Mouse (Mus musculus) v-Abl transformed pro-B cells (cell line): ENCODE measurements around the gene Neurl1a.

Experiments
- in situ Hi-C, 2 experiments: fragments of 400-800 bp; cut with MboI; formaldehyde crosslinking; loops; one replicate each; pipeline ENCODE4 v1.15.1; 2025; ENCODE audit not compliant: unreplicated experiment in 2 of 2

Gene Neurl1a

DNA sequence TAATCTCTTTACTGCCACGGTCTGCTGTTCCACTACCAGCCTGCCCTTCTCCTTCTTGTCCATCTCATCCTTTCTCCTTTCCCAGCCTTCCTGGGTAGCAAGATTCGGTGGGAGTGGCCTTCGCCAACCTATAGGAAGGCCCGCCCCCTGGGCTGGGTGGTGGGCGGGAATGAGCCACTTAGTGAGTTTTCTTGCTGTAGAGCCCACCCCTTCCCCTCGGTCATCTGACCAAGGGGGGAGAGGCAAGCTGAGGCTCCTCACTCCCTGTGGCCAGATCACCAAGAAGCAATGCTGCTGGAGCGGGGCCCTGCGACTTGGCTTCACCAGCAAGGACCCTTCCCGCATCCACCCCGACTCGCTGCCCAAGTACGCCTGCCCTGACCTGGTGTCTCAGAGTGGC is 61.5 kb downstream of the Neurl1a start:
- in situ Hi-C loops, result no loop called here

DNA sequence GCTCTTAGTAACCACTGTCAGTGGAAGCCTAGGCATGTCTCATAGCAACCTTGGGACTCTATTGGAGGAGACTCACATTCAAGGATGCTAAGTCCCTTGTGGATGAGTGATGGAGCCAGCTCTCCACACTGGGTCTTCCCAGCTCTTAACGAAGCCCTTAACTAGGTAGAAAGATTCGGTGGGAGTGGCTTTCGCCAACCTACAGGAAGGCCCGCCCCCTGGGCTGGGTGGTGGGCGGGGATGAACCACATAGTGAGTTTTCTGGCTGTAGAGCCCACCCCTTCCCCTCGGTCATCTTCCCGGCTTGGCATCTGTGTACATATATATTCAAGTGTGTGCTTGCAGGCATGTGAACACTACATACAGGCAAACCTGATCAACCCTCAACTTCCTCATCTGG is 62.3 kb downstream of the Neurl1a start:
- in situ Hi-C loops, result no loop called here

DNA sequence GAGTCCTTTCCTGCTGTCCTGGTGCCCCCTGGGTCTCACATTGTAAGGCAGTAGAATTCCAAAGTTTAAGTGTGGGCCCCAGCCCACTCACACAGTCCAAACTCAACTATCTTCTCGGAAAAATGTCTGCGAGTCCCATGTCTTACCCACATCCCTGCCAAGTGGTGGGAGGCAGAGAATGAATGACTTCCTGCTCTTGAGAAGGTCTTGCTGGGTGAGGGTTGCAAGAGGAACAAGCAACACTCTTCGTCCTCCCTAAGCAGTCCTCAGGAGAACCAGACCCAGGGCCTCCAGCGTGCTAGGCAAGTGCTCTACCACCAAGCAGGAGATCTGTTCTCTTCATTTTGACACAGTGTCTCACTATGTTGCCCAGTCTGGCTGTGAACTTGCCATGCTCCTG is 63.6 kb downstream of the Neurl1a start:
- in situ Hi-C loops, result no loop called here

DNA sequence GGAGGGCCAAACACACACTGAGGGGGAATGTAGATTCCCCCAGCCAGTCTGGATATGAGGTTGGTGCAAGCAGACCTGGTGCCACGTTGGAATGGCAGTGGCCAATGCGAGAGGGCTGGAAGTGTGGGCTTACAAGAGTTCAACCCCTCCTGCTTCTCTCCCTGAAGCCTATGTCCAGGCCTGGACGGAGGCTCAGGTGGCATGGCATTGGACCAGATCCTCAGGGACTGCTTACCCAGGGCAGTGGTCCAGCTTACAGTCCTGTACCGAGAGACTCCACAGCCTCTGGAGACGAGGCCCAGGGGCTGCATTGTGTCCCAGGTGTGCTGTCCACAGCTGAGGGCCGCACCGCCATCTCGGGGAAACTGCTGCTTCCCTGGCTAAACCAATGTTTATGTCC is 66.9 kb downstream of the Neurl1a start:
- in situ Hi-C loops, result no loop called here

DNA sequence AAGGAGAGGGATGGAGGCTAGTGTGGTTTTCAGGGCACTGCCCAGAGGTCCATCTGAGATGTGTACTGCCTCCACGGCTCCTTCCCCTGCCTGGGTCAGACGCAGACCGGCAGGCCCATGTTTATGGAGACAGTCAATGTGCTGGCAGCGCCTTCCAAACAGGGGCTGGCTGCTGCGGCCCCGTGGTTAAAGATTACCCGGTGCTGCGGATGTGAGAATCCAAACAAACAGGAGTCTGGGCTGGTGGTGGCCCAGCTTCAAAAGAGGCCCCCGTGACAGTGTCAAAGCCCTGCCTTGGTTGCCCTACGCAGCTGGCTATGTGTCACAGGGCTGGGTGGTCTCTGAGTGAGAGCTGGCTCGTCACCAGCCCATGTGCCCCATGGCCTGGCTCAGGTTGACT is 69.2 kb downstream of the Neurl1a start:
- in situ Hi-C loops, result no loop called here

DNA sequence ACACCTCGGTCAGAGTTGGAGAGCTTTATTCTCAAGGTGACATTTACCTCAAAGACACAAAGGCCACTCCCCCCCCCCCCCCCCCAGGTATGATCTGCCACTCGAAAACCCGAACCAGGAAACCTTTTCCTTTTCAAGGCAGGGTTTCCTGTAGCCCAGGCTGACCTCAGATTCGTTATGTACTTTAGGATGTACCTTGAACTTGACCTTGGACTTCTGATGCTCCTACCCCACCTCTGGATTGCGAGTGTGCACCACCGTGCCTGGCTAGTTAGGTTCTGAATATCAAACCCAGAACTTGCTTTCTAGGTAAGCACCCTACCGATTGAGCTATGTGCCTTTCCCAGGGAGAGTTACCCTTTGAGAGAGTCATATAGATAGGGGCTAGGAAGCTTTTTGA is 69.7 kb downstream of the Neurl1a start:
- in situ Hi-C loops, result no loop called here

DNA sequence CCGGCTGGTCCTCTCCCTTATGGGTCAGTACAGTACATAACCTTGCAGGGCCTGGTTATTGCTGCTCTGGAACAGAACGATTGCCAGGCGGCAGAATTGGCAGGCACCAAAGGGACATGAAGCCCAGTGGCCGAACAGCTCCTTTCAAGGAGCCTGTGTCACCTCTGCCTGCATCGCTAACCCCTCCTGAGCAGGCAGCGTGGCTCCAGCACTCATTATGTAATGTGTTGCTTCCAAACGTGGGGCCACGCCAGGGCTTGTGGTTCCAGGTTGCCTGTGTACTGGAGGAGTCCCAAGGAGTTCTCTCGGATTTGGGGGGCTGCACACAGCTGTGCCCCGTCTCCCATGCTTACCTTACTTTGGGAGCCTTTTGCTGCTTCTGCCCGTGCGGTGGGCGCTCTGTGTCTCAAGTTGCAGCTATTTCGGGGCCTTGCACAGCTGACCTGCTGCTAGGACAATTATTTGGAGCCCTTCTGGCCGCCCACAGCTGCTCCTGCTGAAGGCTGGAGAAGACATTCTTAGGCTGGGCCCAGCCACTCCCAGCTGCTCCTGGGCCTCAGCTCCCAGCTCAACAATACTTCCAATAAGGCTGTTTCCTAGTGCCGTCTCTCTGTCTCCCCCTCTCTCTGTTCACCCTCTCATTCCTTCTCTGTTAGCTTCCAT is 70.4 kb downstream of the Neurl1a start:
- in situ Hi-C loops, result no loop called here

DNA sequence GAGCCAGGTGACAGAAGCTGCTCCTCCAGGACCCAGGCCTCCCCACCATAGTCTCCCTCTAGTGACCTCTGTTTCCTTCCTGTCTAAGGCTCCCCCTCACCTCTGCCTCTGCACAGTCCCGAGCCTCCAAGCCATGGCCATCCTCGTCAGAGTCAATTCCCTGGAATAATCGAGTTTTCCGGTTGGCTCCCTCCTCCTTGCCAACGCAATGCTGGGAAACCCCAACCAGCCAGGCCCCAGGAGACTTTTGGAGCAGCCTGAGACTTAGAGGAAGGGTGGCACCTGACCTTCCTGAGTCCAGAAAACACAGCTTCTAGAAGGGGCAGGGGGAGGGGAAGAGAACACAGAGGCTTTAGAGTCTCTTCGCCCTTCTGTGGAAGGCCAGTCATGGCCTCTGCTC is 72.3 kb downstream of the Neurl1a start:
- in situ Hi-C loops, result no loop called here

DNA sequence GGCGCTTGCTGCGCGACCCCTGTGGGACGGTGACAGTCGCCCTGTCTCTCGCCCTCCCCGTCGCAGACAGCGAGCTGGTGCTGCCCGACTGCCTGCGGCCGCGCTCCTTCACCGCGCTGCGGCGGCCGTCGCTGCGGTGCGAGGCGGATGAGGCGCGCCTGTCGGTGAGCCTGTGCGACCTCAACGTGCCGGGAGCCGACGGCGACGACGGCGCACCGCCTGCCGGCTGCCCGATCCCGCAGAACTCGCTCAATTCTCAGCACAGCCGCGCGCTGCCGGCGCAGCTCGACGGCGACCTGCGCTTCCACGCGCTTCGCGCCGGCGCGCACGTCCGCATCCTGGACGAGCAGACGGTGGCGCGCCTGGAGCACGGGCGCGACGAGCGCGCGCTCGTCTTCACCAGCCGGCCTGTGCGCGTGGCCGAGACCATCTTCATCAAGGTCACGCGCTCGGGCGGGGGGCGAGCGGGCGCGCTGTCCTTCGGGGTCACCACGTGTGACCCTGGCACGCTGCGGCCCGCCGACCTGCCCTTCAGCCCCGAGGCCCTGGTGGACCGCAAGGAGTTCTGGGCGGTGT is 74.5 kb downstream of the Neurl1a start:
- in situ Hi-C loops, result no loop called here

DNA sequence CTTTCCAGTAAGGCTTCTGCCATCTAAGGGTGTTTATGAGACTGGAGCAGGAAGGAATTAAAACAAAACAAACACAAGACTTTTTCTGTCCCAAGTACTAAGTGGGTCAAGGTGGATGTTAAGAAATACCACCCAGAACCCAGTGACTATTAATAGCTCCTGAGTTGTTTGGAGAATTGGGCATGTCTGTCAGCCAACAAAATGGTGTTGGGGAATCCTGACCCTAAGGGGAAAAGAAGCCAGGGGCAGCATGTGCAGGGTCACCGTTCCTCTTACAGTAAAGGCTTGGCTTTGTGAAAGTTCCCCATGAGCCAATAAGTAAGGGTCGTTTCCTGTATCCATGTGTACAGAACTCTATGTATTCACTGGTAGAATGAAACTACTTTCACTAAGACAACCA is 76.4 kb downstream of the Neurl1a start:
- in situ Hi-C loops, result no loop called here

DNA sequence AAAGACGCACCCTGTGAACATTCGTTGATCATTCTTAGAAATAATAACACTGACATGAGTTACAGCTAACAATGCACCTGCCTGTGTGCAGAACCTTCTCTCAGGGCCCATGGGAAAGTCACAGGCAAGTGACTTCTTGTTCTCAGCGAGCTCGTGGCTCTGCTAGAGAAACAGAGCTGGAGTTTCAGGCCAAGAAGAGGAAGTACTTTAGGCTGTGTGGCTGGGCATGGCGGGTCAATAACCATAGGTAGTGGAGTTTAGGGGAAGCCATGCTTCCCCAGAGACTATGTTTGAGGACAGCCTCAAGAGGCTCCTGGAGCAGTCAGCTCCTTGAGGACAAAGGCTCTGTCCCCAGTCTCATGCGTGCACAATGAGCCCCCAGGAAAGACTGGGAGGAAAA is 77.3 kb downstream of the Neurl1a start:
- in situ Hi-C loops, result no loop called here

DNA sequence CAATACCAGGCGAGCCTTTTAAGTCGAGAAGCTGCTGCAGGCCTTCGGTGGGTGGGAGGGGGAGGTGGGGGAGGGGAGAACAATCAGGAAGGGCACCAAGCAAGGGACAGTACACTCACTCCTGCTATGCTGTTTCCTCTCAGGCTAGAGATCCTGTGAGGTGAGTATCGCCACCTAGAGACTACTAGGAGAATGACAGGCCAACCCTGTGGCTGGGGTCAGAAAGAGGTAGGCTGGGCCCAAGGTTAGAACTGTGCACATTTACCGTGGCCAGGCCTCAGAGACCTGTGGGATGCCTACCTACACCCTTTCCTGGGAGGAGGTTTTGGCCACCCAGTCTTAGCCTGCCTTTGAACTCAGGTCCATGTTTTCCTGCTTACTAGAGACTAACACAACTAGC is 81.0 kb downstream of the Neurl1a start:
- in situ Hi-C loops, result no loop called here

DNA sequence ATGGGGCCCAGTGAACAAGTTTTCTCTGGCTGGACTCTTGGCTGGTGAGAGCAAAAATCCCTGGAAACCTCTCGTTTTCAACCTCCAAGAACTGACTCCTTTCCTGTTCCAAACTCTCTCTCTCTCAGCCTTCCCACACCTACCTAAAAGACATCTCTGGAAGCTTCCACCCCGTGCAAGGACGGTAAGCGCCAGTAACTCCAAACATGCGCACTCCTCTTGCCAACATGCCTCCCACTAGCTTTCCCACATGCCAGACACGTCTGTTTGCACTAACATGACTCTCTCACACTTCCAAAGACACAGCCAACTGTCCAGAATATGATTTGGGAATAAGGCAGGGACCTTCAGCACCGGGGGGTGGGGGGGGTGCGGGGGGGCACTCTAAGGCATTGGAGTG is 82.6 kb downstream of the Neurl1a start:
- in situ Hi-C loops, result loop anchor here (10.0 kb wide), 2 partner anchors 86 to 234 kb away; partner anchors contain the start of gene Neurl1a (in 2 of the 2)

DNA sequence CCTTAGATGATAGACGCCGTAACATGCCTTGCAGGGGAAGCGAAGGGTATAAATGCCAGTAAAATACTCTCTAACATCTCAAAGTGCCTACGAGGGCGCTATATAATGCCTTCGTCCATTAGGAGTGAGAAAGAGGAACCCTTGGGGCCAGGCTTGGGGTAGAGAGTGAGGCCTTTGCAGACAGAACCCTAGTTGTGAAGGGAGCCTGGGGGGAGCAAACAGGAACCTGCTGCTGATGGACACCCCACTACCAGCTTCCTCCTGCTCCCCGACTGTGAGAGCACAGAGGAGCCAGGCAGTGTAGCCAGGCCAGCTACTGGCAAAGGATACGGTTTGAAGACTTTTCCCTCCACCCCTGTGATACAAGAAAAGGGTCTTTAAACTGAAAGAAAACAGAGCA is 85.0 kb downstream of the Neurl1a start:
- in situ Hi-C loops, result loop anchor here (10.0 kb wide), 2 partner anchors 89 to 231 kb away; partner anchors contain the start of gene Neurl1a (in 2 of the 2)

DNA sequence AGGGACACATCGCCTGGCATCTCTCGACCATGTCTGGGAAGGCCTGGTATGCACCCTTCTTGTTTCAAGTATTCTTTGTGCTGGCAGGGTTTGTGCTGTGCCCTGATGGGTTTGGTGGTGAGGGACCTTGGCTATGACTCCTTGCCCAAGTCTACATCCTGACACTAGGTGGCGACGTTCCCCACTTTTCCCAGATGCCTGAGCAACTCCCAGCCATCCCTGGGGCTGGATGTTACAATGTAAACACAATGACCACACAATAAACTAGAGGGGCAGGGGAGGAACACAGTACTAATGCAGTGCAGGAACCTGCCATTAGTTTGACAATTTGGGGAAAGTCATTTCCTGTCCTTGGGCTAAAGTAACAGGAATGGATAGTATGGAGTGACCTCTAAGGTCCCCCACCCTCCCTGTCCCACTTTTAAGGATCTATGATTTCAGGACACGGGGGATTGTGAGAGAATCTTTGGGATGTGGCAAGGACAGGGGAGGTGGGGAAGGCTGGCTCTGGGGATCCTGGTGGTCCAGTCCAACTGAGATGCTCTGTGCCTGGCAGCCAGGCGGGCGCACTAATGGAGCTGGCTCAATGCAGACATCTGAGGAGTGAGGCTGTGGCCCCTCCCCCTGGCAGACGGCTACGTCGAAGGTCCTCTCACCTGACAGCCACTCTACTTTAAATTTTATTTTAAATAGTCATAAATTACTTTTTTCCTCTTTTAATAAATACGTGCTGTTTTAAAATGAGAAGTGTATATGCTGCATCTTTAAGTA is 85.9 kb downstream of the Neurl1a start:
- in situ Hi-C loops, result loop anchor here (5.0 to 10.0 kb wide), 3 partner anchors 68 to 230 kb away; partner anchors contain the start of gene Neurl1a (in 2 of the 2)

DNA sequence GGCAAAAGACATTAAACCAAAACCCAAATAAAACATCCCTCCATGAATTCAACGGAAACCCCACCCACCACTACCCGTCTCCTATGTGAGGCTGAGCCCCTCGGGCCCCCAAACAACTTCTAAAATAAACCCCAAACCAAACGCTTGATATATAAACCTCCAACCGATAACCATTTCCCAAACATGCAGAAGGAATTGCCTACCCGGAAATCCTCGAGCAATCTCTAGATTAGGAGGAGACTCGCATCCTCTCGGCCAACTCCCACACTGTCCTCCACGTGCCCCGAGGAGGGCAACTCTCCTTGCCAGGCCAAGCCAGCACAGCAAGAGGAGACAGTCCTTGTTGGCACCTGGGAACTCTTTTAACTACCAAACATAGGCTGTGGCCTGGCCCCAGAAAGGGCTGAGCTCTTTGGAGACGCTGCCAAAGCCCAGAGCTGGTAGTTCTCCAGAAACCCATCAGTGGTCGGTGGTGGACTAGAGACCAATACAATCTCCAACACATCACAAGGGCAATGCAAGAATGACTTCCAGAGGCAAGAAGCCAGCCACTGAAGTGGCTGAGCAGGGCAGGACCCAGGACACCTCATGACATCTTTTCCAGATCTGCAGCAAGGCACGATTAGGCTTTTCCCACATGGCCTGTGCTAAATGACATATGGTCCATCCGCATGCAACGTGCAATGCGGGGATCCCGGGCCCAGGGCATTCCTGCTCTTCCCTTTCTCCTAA is 87.6 kb downstream of the Neurl1a start:
- in situ Hi-C loops, result loop anchor here (5.0 to 10.0 kb wide), 3 partner anchors 66 to 229 kb away; partner anchors contain the start of gene Neurl1a (in 2 of the 2)

DNA sequence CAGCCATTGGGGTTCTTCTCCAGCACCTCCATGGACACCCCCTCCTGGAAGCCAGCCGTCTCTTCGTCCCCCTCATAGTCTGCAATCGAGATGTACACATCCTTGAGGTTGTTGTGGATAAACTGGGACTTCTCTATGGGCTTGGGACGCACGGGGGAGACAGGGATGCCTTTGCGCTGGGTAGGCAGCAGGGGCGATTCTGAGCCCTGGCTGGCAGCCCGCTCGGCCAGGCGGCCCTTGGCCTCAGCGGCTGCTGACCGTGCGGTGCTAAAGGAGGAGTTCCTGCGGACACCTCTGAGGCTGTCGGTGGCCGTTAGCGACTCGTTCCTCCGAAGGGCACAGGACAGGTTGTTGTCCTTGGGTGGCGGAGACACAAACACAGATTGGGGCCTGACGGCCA is 88.4 kb downstream of the Neurl1a start:
- in situ Hi-C loops, result loop anchor here (5.0 to 10.0 kb wide), 3 partner anchors 65 to 228 kb away; partner anchors contain the start of gene Neurl1a (in 2 of the 2)

DNA sequence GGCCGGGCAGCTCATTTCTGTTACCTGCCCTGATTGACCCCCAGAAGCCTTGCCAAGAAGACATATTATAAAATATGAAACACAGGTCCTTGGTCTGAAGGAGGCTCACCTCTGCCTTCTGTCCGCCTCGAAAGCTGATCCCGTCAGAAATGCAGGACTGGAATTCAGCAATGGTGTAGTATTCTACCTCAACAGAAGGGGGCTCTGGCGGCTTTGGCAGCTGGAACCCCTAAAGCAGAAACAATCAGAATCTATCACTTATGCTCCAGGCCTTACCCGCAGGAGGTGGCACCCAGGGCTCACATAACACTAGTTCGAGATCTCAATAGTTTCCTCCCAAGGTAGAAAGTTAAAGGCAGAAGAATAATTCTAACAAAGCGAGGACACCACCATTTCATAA is 91.1 kb downstream of the Neurl1a start:
- in situ Hi-C loops, result loop anchor here (5.0 to 10.0 kb wide), 3 partner anchors 63 to 225 kb away; partner anchors contain the start of gene Neurl1a (in 2 of the 2)

DNA sequence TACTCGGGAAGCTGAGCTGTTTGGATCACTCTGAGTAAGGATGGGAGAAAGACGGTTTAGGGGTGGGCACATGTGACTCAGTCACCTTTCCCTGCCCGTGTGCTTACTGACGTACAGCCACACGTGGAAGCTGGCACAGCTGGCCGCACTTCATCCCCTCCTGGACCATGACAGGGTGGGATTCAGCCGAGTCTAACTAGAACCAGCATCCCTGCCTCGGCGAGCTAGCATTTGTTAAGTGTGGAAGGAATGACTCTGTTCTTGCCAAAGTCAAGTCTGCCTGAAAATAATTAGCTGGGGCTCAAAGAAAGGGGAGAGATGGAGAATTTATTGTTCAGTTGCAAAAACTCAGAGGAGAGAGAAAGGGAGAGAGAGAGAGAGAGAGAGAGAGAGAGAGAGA is 91.9 kb downstream of the Neurl1a start:
- in situ Hi-C loops, result loop anchor here in 1 of 2 experiments (5.0 kb wide), 1 partner anchor 62 kb away; no protein-coding TSS in a partner anchor

DNA sequence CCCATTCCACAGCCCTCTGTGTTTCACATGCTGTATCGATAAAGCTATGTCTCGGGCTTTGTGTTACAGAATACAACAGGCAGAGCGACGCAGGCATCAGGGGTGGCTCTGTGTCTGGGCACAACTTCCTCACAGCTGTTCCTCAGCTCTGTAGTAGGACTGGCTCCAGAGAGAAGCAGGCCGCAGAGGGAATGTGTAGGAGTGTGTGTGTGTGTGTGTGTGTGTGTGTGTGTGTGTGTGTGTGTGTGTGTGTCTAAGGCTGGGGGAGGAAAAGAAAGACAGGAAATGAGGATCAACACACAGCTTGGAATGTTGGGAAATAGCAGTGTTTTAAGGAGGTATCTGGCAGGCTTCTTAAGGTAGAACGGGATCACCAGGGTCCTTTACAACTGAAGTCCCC is 98.1 kb downstream of the Neurl1a start:
- in situ Hi-C loops, result no loop called here

DNA sequence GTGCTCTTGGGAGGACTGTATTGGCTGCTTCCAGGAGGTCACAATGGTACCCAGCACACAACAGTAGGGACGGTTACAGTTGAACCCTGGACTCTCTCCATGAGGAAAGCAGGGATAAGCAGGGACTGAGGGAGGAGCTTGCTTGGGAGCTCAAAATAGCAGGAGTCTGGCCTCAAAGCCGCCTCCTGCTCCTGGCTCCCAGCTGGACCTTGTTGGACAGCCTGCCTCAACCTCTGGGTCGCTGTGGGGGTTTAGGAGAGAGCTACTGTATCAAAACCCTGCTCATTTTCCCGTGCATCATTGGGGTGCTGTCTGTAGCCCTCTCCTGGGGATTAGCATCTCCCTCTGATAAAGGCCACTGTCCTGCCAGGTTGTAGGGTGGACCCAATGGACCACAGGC is 100.8 kb downstream of the Neurl1a start:
- in situ Hi-C loops, result no loop called here
